Mouse (Mus musculus) hindbrain, embryonic 15.5 days (tissue): ENCODE measurements at regions not wholly inside any gene's neighbourhood (a gene's known extent, or its start where the extent isn't known, plus 50 kb on each side); places are given as distances from the start of the nearest gene placed in this dataset.
"Not testable (repeated sequence)": the region's sequence is repeated elsewhere in the genome, so short reads cannot be mapped to it uniquely, and the experiment has no call there.

Experiments
- ATAC-seq: fragments of 200-750 bp; cut with Nextera tagmentation; 2 replicates; pipeline ENCODE4 v1.8.0; 2017; ENCODE audit warnings: low read depth, moderate number of reproducible peaks, moderate TSS enrichment; ENCODE audit not compliant: low FRiP score
- H3K27ac ChIP-seq: fragments of 300-500 bp; sonication (generic); replicated peaks from 2 replicates; pipeline ENCODE4 v1.5.1; 2015; ENCODE audit warnings: mild to moderate bottlenecking, inconsistent platforms
- H3K27me3 ChIP-seq: fragments of 300-500 bp; sonication (generic); 2 replicates; pipeline ENCODE4 v1.6.1; 2015; ENCODE audit warnings: control low read depth, inconsistent platforms
- H3K36me3 ChIP-seq: fragments of 300-500 bp; sonication (generic); 2 replicates; pipeline ENCODE4 v1.6.1; 2015; ENCODE audit warnings: control low read depth, inconsistent platforms
- H3K4me1 ChIP-seq: fragments of 300-500 bp; sonication (generic); replicated peaks from 2 replicates; pipeline ENCODE4 v1.6.1; 2015; ENCODE audit warnings: control low read depth, inconsistent platforms
- H3K4me2 ChIP-seq: fragments of 300-500 bp; sonication (generic); 2 replicates; pipeline ENCODE4 v1.6.1; 2015; ENCODE audit warnings: moderate library complexity, mild to moderate bottlenecking, inconsistent platforms
- H3K4me3 ChIP-seq: fragments of 300-500 bp; sonication (generic); 2 replicates; pipeline ENCODE4 v1.5.1; 2015; ENCODE audit warnings: mild to moderate bottlenecking, inconsistent platforms
- H3K9ac ChIP-seq: fragments of 300-500 bp; sonication (generic); 2 replicates; pipeline ENCODE4 v1.6.1; 2015; ENCODE audit warnings: inconsistent platforms
- H3K9me3 ChIP-seq: fragments of 300-500 bp; sonication (generic); 2 replicates; pipeline ENCODE4 v1.6.1; 2016; ENCODE audit warnings: control low read depth, inconsistent platforms
- WGBS: fragments of 180-500 bp; shearing (Covaris S2); methylation state at CpG from one replicate; pipeline ENCODE4 v1.1.7; 2015; 5-methylcytosine and 5-hydroxymethylcytosine counted together

- not testable (repeated sequence) for ATAC-seq, H3K4me1 ChIP-seq, H3K27me3 ChIP-seq, H3K27ac ChIP-seq, H3K9ac ChIP-seq, H3K36me3 ChIP-seq, H3K9me3 ChIP-seq
- WGBS, result 47% methylated on average over 18 of the region's 27 CpGs
- H3K4me2 ChIP-seq, result peak overlapping the region; percentile 46
- peak overlapping the region; percentile 30 for H3K4me3 ChIP-seq
Measured at GRCm38 (mm10) chrX:97141170-97142085, 69.0 kb downstream of the Pgr15l start.

GRCm38 (mm10) chrX:97142237-97142636, 69.8 kb downstream of the Pgr15l start:
- no peak overlapping the region for H3K27ac ChIP-seq
- H3K27me3 ChIP-seq, result no peaks in the 10 kb centered on the region
- peak overlapping the region; percentile 46 for H3K4me2 ChIP-seq
- no peaks in the 10 kb centered on the region for H3K4me1 ChIP-seq
- no peak for ATAC-seq
- H3K9me3 ChIP-seq, result no peaks in the 10 kb centered on the region
- peak overlapping the region; percentile 30 for H3K4me3 ChIP-seq
- no peak overlapping the region for H3K9ac ChIP-seq
- no peaks in the 10 kb centered on the region for H3K36me3 ChIP-seq

- no peaks in the 10 kb centered on the region for H3K36me3 ChIP-seq
- H3K4me1 ChIP-seq, result no peaks in the 10 kb centered on the region
- no peak overlapping the region for H3K27ac ChIP-seq
- H3K4me3 ChIP-seq, result no peak overlapping the region
- H3K9ac ChIP-seq, result no peak overlapping the region
- H3K4me2 ChIP-seq, result no peak overlapping the region
- no peaks in the 10 kb centered on the region for H3K27me3 ChIP-seq
- 90% methylated on average over 2 of the region's 2 CpGs for WGBS
- no peak for ATAC-seq
- no peaks in the 10 kb centered on the region for H3K9me3 ChIP-seq
Measured at GRCm38 (mm10) chrX:97156155-97156554, 83.8 kb downstream of the Pgr15l start.
